Mouse (Mus musculus) heart, embryonic 15.5 days (tissue): ENCODE results near the gene Platr17. TPM values are rescaled to one million over a fixed set of nuclear protein-coding genes. Genes with fewer than 3 reads are reported as not detected.

ENCODE experiments used
- ATAC-seq: fragments of 200-750 bp; cut with Nextera tagmentation; replicated peaks from 2 replicates; pipeline ENCODE4 v1.8.0; 2017; ENCODE audit warnings: low read depth, moderate TSS enrichment; ENCODE audit not compliant: insufficient number of reproducible peaks, insufficient read depth, low FRiP score
- H3K27ac ChIP-seq: fragments of 300-500 bp; sonication (generic); 2 replicates; pipeline ENCODE4 v1.5.1; 2015; ENCODE audit warnings: mild to moderate bottlenecking, inconsistent platforms
- H3K27me3 ChIP-seq: fragments of 300-500 bp; sonication (generic); 2 replicates; pipeline ENCODE4 v1.6.1; 2015; ENCODE audit warnings: inconsistent platforms
- H3K36me3 ChIP-seq: fragments of 300-500 bp; sonication (generic); 2 replicates; pipeline ENCODE4 v1.6.1; 2015; ENCODE audit warnings: mild to moderate bottlenecking, inconsistent platforms
- H3K4me1 ChIP-seq: fragments of 300-500 bp; sonication (generic); replicated peaks from 2 replicates; pipeline ENCODE4 v1.6.1; 2015; ENCODE audit warnings: inconsistent platforms
- H3K4me2 ChIP-seq: fragments of 300-500 bp; sonication (generic); 2 replicates; pipeline ENCODE4 v1.6.1; 2015; ENCODE audit warnings: inconsistent platforms, mild to moderate bottlenecking, moderate library complexity
- H3K4me3 ChIP-seq: fragments of 300-500 bp; sonication (generic); 2 replicates; pipeline ENCODE4 v1.5.1; 2015; ENCODE audit warnings: mild to moderate bottlenecking, inconsistent platforms
- H3K9ac ChIP-seq: fragments of 300-500 bp; sonication (generic); 2 replicates; pipeline ENCODE4 v1.6.1; 2015; ENCODE audit warnings: mild to moderate bottlenecking, inconsistent platforms
- H3K9me3 ChIP-seq: fragments of 300-500 bp; sonication (generic); replicated peaks from 2 replicates; pipeline ENCODE4 v1.6.1; 2016; ENCODE audit warnings: inconsistent platforms
- WGBS: fragments of 180-500 bp; shearing (Covaris S2); methylation state at CpG from one replicate; pipeline ENCODE4 v1.1.7; 2015; ENCODE audit warnings: mixed read lengths; 5-methylcytosine and 5-hydroxymethylcytosine counted together
- polyA plus RNA-seq: library from polyadenylated mRNA; unstranded; fragments of >200 nt; fragmentation: Nextera tagmentation; extraction: Ambion mirVana; gene quantifications from 2 replicates; pipeline ENCODE4 v1.2.1, GENCODE M21; 2015

Platr17 gene
- polyA plus RNA-seq, 1 experiment from 2014 or later, result not detected

- WGBS, result 70% methylated on average over 13 of the region's 13 CpGs
- Histone ChIP-seq H3K9ac (no peak overlapping the region), H3K36me3 (peaks cover 39% of the 10 kb centered on the region), H3K9me3 (no peaks in the 10 kb centered on the region), H3K27me3 (no peaks in the 10 kb centered on the region), H3K4me2 (peak overlapping the region; percentile 78; the same call in 1 of the 2 replicates), H3K4me1 (peaks cover 42% of the 10 kb centered on the region), H3K27ac (peak overlapping the region; percentile 59; the same call in 1 of the 2 replicates), H3K4me3 (0 out of 2 replicates have a peak overlapping the region, but pooled peaks have one; percentile 66)
- no peak for ATAC-seq
Measured at GRCm38 (mm10) chr17:33914969-33915391, 10.0 kb downstream of the Platr17 start.

- H3K9me3 ChIP-seq, result no peaks in the 10 kb centered on the region
- peaks cover 39% of the 10 kb centered on the region for H3K36me3 ChIP-seq
- peak within 1 kb of the TSS; percentile 78 for H3K4me2 ChIP-seq
- no peaks in the 10 kb centered on the region for H3K27me3 ChIP-seq
- peak; percentile 90 for ATAC-seq
- 0% methylated on average over 28 of the region's 34 CpGs for WGBS
- H3K27ac ChIP-seq, result peak within 1 kb of the TSS; percentile 85
- peak within 1 kb of the TSS; percentile 66 for H3K4me3 ChIP-seq
- H3K9ac ChIP-seq, result peak within 1 kb of the TSS; percentile 57
- peaks cover 41% of the 10 kb centered on the region for H3K4me1 ChIP-seq
Measured at GRCm38 (mm10) chr17:33915671-33916250, 10.8 kb downstream of the Platr17 start, which contains the start of the genes Tapbp and Zbtb22. Gene Tapbp (plus strand): TSS chr17:33915899. Gene Zbtb22 (plus strand): TSS chr17:33915904.

GRCm38 (mm10) chr17:33916294-33916693, 11.4 kb downstream of the Platr17 start:
- Histone ChIP-seq H3K27me3 (no peaks in the 10 kb centered on the region), H3K9me3 (no peaks in the 10 kb centered on the region), H3K27ac (peak overlapping the region; percentile 85), H3K4me2 (peak overlapping the region; percentile 78), H3K9ac (peak overlapping the region; percentile 57), H3K36me3 (peaks cover 35% of the 10 kb centered on the region), H3K4me1 (peaks cover 44% of the 10 kb centered on the region), H3K4me3 (peak overlapping the region; percentile 66)
- 1% methylated on average over 9 of the region's 20 CpGs for WGBS
- ATAC-seq, result peak; percentile 8

GRCm38 (mm10) chr17:33916847-33917655, 12.1 kb downstream of the Platr17 start:
- Histone ChIP-seq H3K27me3 (no peaks in the 10 kb centered on the region), H3K27ac (peak overlapping the region; percentile 85), H3K9ac (peak overlapping the region; percentile 57), H3K4me1 (peaks cover 45% of the 10 kb centered on the region), H3K4me2 (peak overlapping the region; percentile 78), H3K36me3 (peaks cover 28% of the 10 kb centered on the region), H3K9me3 (no peaks in the 10 kb centered on the region), H3K4me3 (peak overlapping the region; percentile 66)
- WGBS, result 67% methylated on average over 31 of the region's 31 CpGs
- no peak for ATAC-seq

- Histone ChIP-seq H3K27ac (no peak overlapping the region), H3K9ac (no peak overlapping the region), H3K4me3 (no peak overlapping the region), H3K36me3 (peaks cover 21% of the 10 kb centered on the region), H3K27me3 (no peaks in the 10 kb centered on the region), H3K9me3 (no peaks in the 10 kb centered on the region), H3K4me1 (peaks cover 45% of the 10 kb centered on the region), H3K4me2 (peak overlapping the region; percentile 98; the same call in 1 of the 2 replicates)
- no peak for ATAC-seq
- 82% methylated on average over 18 of the region's 18 CpGs for WGBS
Measured at GRCm38 (mm10) chr17:33917656-33918292, 12.8 kb downstream of the Platr17 start.

- Histone ChIP-seq H3K4me3 (peak overlapping the region; percentile 72), H3K27ac (peak overlapping the region; percentile 86), H3K27me3 (no peaks in the 10 kb centered on the region), H3K36me3 (peaks cover 15% of the 10 kb centered on the region), H3K9ac (peak overlapping the region; percentile 82), H3K4me1 (peaks cover 45% of the 10 kb centered on the region), H3K4me2 (peak overlapping the region; percentile 98), H3K9me3 (no peaks in the 10 kb centered on the region)
- ATAC-seq, result no peak
- 52% methylated on average over 37 of the region's 37 CpGs for WGBS
Measured at GRCm38 (mm10) chr17:33918293-33919203, 13.6 kb downstream of the Platr17 start.

GRCm38 (mm10) chr17:33919351-33920281, 14.7 kb downstream of the Platr17 start:
- Histone ChIP-seq H3K4me3 (peak overlapping the region; percentile 72), H3K27me3 (no peaks in the 10 kb centered on the region), H3K4me1 (peaks cover 40% of the 10 kb centered on the region), H3K4me2 (peak overlapping the region; percentile 98), H3K9me3 (no peaks in the 10 kb centered on the region), H3K9ac (peak overlapping the region; percentile 82), H3K27ac (peak overlapping the region; percentile 86), H3K36me3 (peaks cover 5% of the 10 kb centered on the region; the same call in 1 of the 2 replicates)
- peak; percentile 37 for ATAC-seq
- under 1% methylated on average over 52 of the region's 52 CpGs for WGBS

GRCm38 (mm10) chr17:33920282-33921097, 15.6 kb downstream of the Platr17 start:
- Histone ChIP-seq H3K27ac (peak overlapping the region; percentile 86), H3K4me2 (peak overlapping the region; percentile 98), H3K27me3 (no peaks in the 10 kb centered on the region), H3K9me3 (no peaks in the 10 kb centered on the region), H3K4me3 (peak overlapping the region; percentile 72), H3K36me3 (no peaks in the 10 kb centered on the region), H3K4me1 (peaks cover 33% of the 10 kb centered on the region), H3K9ac (peak overlapping the region; percentile 82)
- WGBS, result under 1% methylated on average over 36 of the region's 36 CpGs
- ATAC-seq, result no peak; the same call in 1 of the 2 replicates

- ATAC-seq, result no peak
- Histone ChIP-seq H3K4me2 (peak overlapping the region; percentile 98), H3K27ac (no peak overlapping the region), H3K4me1 (peaks cover 32% of the 10 kb centered on the region), H3K27me3 (no peaks in the 10 kb centered on the region), H3K36me3 (peaks cover 3% of the 10 kb centered on the region; the same call in 1 of the 2 replicates), H3K9me3 (no peaks in the 10 kb centered on the region), H3K9ac (no peak overlapping the region), H3K4me3 (peak overlapping the region; percentile 72; the same call in 1 of the 2 replicates)
- 80% methylated on average over 7 of the region's 7 CpGs for WGBS
Measured at GRCm38 (mm10) chr17:33921361-33921760, 16.4 kb downstream of the Platr17 start.
